Mouse (Mus musculus): Measurements from ENCODE around the gene Rnase10. TPM values are rescaled to one million over a fixed set of nuclear protein-coding genes. Genes with fewer than 3 reads are reported as not detected.
"Not testable (repeated sequence)": the region's sequence is repeated elsewhere in the genome, so short reads cannot be mapped to it uniquely, and the experiment has no call there.

The Rnase10 gene
- polyA plus RNA-seq, 1 experiment, result 0.91 TPM

- peaks cover 10% of the 10 kb centered on the region; the same call in 1 of the 2 replicates for H3K4me1 ChIP-seq (ENCODE audit: control insufficient read depth, insufficient read depth, insufficient read length, low read length)
- peak overlapping the region; percentile 96 for H3K27ac ChIP-seq (replicated peaks; ENCODE audit: low read depth, low read length)
- H3K4me3 ChIP-seq (ENCODE audit: insufficient read depth, low read depth, low read length), result no peak overlapping the region
Measured at GRCm38 (mm10) chr14:50987668-50988067, 19.9 kb upstream of the Rnase10 start.

GRCm38 (mm10) chr14:50991037-50991436, 16.5 kb upstream of the Rnase10 start:
- no peak overlapping the region for H3K27ac ChIP-seq (replicated peaks; ENCODE audit: low read depth, low read length)
- H3K4me1 ChIP-seq (ENCODE audit: control insufficient read depth, insufficient read depth, insufficient read length, low read length), result peaks cover 20% of the 10 kb centered on the region

GRCm38 (mm10) chr14:50997088-50997487, 10.5 kb upstream of the Rnase10 start:
- no peak overlapping the region for H3K4me3 ChIP-seq (ENCODE audit: insufficient read depth, low read depth, low read length)
- H3K4me1 ChIP-seq (ENCODE audit: control insufficient read depth, insufficient read depth, insufficient read length, low read length), result peaks cover 26% of the 10 kb centered on the region
- peak overlapping the region; percentile 82 for H3K27ac ChIP-seq (replicated peaks; ENCODE audit: low read depth, low read length)

More at GRCm38 (mm10) chr14:50991037-50991436, 16.5 kb upstream of the Rnase10 start:
- no peak overlapping the region for H3K4me3 ChIP-seq (ENCODE audit: insufficient read depth, low read depth, low read length)

GRCm38 (mm10) chr14:50997999-50998666, 9.4 kb upstream of the Rnase10 start:
- H3K4me1 ChIP-seq (ENCODE audit: control insufficient read depth, insufficient read depth, insufficient read length, low read length), result peaks cover 26% of the 10 kb centered on the region
- H3K4me3 ChIP-seq (ENCODE audit: insufficient read depth, low read depth, low read length), result no peak overlapping the region
- peak overlapping the region; percentile 96 for H3K27ac ChIP-seq (replicated peaks; ENCODE audit: low read depth, low read length)

GRCm38 (mm10) chr14:51007914-51008713, 563 bp downstream of the Rnase10 start:
- H3K4me1 ChIP-seq (ENCODE audit: control insufficient read depth, insufficient read depth, insufficient read length, low read length), result peaks cover 16% of the 10 kb centered on the region
- H3K4me3 ChIP-seq (ENCODE audit: insufficient read depth, low read depth, low read length), result peak overlapping the region; percentile 7; the same call in 1 of the 2 replicates
- H3K27ac ChIP-seq (replicated peaks; ENCODE audit: low read depth, low read length), result peak overlapping the region; percentile 99

- Histone ChIP-seq H3K4me1 (ENCODE audit: control insufficient read depth, insufficient read depth, insufficient read length, low read length) (peaks cover 16% of the 10 kb centered on the region), H3K4me3 (ENCODE audit: insufficient read depth, low read depth, low read length) (no peak overlapping the region), H3K27ac (replicated peaks; ENCODE audit: low read depth, low read length) (peak overlapping the region; percentile 99)
Measured at GRCm38 (mm10) chr14:51008781-51009180, 1.2 kb downstream of the Rnase10 start.

- Histone ChIP-seq H3K4me1 (ENCODE audit: control insufficient read depth, insufficient read depth, insufficient read length, low read length) (peaks cover 14% of the 10 kb centered on the region), H3K27ac (replicated peaks; ENCODE audit: low read depth, low read length) (peak overlapping the region; percentile 99), H3K4me3 (ENCODE audit: insufficient read depth, low read depth, low read length) (no peak overlapping the region)
Measured at GRCm38 (mm10) chr14:51009572-51009971, 2.0 kb downstream of the Rnase10 start.

GRCm38 (mm10) chr14:51014724-51015123, 7.2 kb downstream of the Rnase10 start:
- H3K27ac ChIP-seq (replicated peaks; ENCODE audit: low read depth, low read length); H3K4me3 ChIP-seq (ENCODE audit: insufficient read depth, low read depth, low read length); H3K4me1 ChIP-seq (ENCODE audit: control insufficient read depth, insufficient read depth, insufficient read length, low read length): not testable (repeated sequence)

- H3K4me1 ChIP-seq (ENCODE audit: control insufficient read depth, insufficient read depth, insufficient read length, low read length), result no peaks in the 10 kb centered on the region
- H3K27ac ChIP-seq (replicated peaks; ENCODE audit: low read depth, low read length), result no peak overlapping the region
- H3K4me3 ChIP-seq (ENCODE audit: insufficient read depth, low read depth, low read length), result no peak overlapping the region
Measured at GRCm38 (mm10) chr14:51015780-51016179, 8.2 kb downstream of the Rnase10 start.

GRCm38 (mm10) chr14:51017256-51017655, 9.7 kb downstream of the Rnase10 start:
- Histone ChIP-seq H3K4me3 (ENCODE audit: insufficient read depth, low read depth, low read length) (no peak overlapping the region), H3K27ac (replicated peaks; ENCODE audit: low read depth, low read length) (no peak overlapping the region), H3K4me1 (ENCODE audit: control insufficient read depth, insufficient read depth, insufficient read length, low read length) (no peaks in the 10 kb centered on the region)

GRCm38 (mm10) chr14:51023457-51023856, 15.9 kb downstream of the Rnase10 start:
- H3K4me3 ChIP-seq (ENCODE audit: insufficient read depth, low read depth, low read length), result no peak overlapping the region
- H3K4me1 ChIP-seq (ENCODE audit: control insufficient read depth, insufficient read depth, insufficient read length, low read length), result no peaks in the 10 kb centered on the region
- H3K27ac ChIP-seq (replicated peaks; ENCODE audit: low read depth, low read length), result no peak overlapping the region

- H3K27ac ChIP-seq (replicated peaks; ENCODE audit: low read depth, low read length), result no peak overlapping the region
- H3K4me1 ChIP-seq (ENCODE audit: control insufficient read depth, insufficient read depth, insufficient read length, low read length), result no peaks in the 10 kb centered on the region
- no peak overlapping the region for H3K4me3 ChIP-seq (ENCODE audit: insufficient read depth, low read depth, low read length)
Measured at GRCm38 (mm10) chr14:51024820-51025219, 17.3 kb downstream of the Rnase10 start.

- no peak overlapping the region for H3K4me3 ChIP-seq (ENCODE audit: insufficient read depth, low read depth, low read length)
- H3K4me1 ChIP-seq (ENCODE audit: control insufficient read depth, insufficient read depth, insufficient read length, low read length), result no peaks in the 10 kb centered on the region
- no peak overlapping the region for H3K27ac ChIP-seq (replicated peaks; ENCODE audit: low read depth, low read length)
Measured at GRCm38 (mm10) chr14:51026391-51027133, 19.0 kb downstream of the Rnase10 start.

GRCm38 (mm10) chr14:51027387-51028155, 20.0 kb downstream of the Rnase10 start:
- Histone ChIP-seq H3K4me3 (ENCODE audit: insufficient read depth, low read depth, low read length) (no peak overlapping the region), H3K27ac (replicated peaks; ENCODE audit: low read depth, low read length) (no peak overlapping the region), H3K4me1 (ENCODE audit: control insufficient read depth, insufficient read depth, insufficient read length, low read length) (no peaks in the 10 kb centered on the region)

Data from brown adipose tissue, adult 24 weeks (tissue).